Mouse (Mus musculus) midbrain, embryonic 14.5 days (tissue): ENCODE data around the gene Arhgap24. TPM values are rescaled to one million over a fixed set of nuclear protein-coding genes. Genes with fewer than 3 reads are reported as not detected.
A peak's percentile ranks its signal among the peaks of the same experiment; 100 is the strongest.

Experiments
- ATAC-seq: fragments of 200-750 bp; cut with Nextera tagmentation; 2 replicates; pipeline ENCODE4 v1.8.0; 2017; ENCODE audit warnings: moderate number of reproducible peaks, moderate library complexity; ENCODE audit not compliant: low FRiP score, low TSS enrichment
- DNase-seq: peaks from one replicate; pipeline ENCODE4 v3.0.0-alpha.2; 2015
- H3K27ac ChIP-seq: fragments of 300-500 bp; sonication (generic); replicated peaks from 2 replicates; pipeline ENCODE4 v1.5.1; 2014; ENCODE audit warnings: mild to moderate bottlenecking, low read depth, low read length, moderate library complexity
- H3K27me3 ChIP-seq: fragments of 300-500 bp; sonication (generic); 2 replicates; pipeline ENCODE4 v1.6.1; 2014; ENCODE audit warnings: low read length, control low read depth, mixed read lengths; ENCODE audit not compliant: control insufficient read depth, insufficient read depth
- H3K36me3 ChIP-seq: fragments of 300-500 bp; sonication (generic); 2 replicates; pipeline ENCODE4 v1.6.1; 2014; ENCODE audit warnings: low read length, control low read depth; ENCODE audit not compliant: control insufficient read depth, insufficient read depth
- H3K4me1 ChIP-seq: fragments of 300-500 bp; sonication (generic); 2 replicates; pipeline ENCODE4 v1.6.1; 2014; ENCODE audit warnings: mild to moderate bottlenecking, antibody characterized with exemption, low read length, control low read depth; ENCODE audit not compliant: control insufficient read depth, insufficient read depth
- H3K4me2 ChIP-seq: fragments of 300-500 bp; sonication (generic); 2 replicates; pipeline ENCODE4 v1.6.1; 2014; ENCODE audit warnings: mild to moderate bottlenecking, low read length, moderate library complexity
- H3K4me3 ChIP-seq: fragments of 300-500 bp; sonication (generic); replicated peaks from 2 replicates; pipeline ENCODE4 v1.5.1; 2014; ENCODE audit warnings: low read depth, low read length
- H3K9ac ChIP-seq: fragments of 300-500 bp; sonication (generic); replicated peaks from 2 replicates; pipeline ENCODE4 v1.6.1; 2014; ENCODE audit warnings: mild to moderate bottlenecking, low read length, moderate library complexity
- H3K9me3 ChIP-seq: fragments of 300-500 bp; sonication (generic); 2 replicates; pipeline ENCODE4 v1.6.1; 2016; ENCODE audit warnings: low read length, control low read depth, mixed read lengths; ENCODE audit not compliant: control insufficient read depth
- WGBS: fragments of 180-500 bp; shearing (Covaris S2); extraction: QIAGEN DNeasy Blood & Tissue Kit; methylation state at CpG from one replicate; pipeline ENCODE4 v1.1.7; 2014; 5-methylcytosine and 5-hydroxymethylcytosine counted together
- polyA plus RNA-seq: library from polyadenylated mRNA; unstranded; fragments of >200 nt; fragmentation: Nextera tagmentation; extraction: Ambion mirVana; gene quantifications from 2 replicates; pipeline ENCODE4 v1.2.1, GENCODE M21; 2014

The Arhgap24 gene
- polyA plus RNA-seq, result 6.2 and 7.3 TPM in 2 replicates

DNA sequence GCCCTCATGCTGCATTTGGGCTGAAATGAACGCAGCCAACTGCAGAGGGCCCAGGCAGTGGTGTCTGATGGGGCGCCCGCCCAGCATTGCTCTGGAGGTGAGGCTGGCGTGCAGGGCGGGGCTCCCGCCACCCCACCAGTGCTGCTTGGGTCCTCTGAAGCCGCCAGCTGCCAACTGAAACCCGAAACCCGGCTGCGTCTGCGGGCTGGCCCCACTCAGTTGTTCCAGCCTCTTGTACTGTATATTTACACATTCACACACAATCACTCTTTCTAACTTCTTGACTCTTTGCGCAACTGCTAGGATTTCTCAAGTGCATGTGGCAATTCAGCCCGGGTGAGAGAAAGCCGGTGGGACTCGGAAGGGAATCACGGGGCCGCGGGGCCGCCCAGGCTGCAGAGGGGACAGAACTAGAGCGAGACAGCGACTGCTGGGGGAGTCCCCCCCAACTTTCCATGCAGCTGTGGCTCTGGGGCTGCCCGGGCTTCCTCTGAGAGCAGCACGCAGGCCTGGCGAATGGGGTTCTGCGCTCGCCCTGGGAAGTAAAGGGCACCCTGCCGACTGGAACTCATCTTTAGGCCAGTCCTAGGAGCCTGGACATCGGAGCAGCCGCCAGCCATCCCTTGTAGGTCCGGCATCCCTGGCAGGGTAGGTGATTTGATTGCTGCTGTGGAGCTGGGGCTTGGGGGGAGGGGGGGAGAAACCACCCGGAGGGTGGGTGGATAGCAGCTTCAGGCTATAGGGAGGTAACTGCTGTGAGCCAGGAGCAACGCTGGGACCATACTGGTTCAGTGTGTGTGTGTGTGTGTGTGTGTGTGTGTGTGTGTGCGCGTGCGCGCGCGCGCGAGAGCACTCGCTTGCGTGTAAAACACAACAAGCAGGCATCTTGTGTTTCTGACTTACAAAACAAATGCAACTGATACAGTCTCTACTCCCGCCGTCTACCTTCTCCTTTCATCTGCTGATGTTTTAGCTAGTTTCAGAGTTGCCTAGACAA lies at the start of gene Arhgap24:
Gene Arhgap24 (plus strand): TSS at position 177 of the 997 bp plus-strand sequence.
- H3K9ac ChIP-seq, result peak within 1 kb of the TSS; percentile 59
- H3K4me2 ChIP-seq, result peak within 1 kb of the TSS; percentile 96
- peak; percentile 74 for DNase-seq
- no peaks in the 10 kb centered on the region for H3K36me3 ChIP-seq
- peak; percentile 79 for ATAC-seq
- peak within 1 kb of the TSS; percentile 51 for H3K4me3 ChIP-seq
- WGBS, result under 1% methylated on average over 44 of the region's 44 CpGs
- H3K27me3 ChIP-seq, result no peaks in the 10 kb centered on the region
- H3K27ac ChIP-seq, result peak within 1 kb of the TSS; percentile 55; the same call in 1 of the 2 replicates
- H3K9me3 ChIP-seq, result no peaks in the 10 kb centered on the region
- peaks cover 16% of the 10 kb centered on the region; the same call in 1 of the 2 replicates for H3K4me1 ChIP-seq

DNA sequence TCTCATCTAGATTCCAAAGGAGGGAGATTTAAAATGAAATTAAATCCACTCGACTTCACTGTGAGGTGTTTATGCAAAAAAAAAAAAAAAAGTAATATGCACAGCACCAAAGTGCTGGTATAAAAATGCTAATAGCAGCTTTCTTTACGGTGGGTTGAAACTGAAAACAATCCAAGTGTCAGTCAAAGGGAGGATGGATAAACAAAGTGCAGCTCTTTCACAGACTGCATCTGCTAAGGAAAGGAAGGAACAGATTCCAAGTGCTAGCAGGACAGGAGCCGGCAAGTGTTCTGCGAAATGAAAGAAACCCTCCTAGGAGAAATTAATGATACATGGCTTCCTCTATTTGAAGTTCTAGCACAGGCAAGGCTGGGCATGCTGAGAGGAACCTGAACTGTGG lies 47.0 kb upstream of the Arhgap24 start:
- Histone ChIP-seq H3K4me1 (no peaks in the 10 kb centered on the region), H3K9ac (no peak overlapping the region), H3K27ac (no peak overlapping the region), H3K9me3 (no peaks in the 10 kb centered on the region), H3K4me2 (no peak overlapping the region), H3K36me3 (no peaks in the 10 kb centered on the region), H3K4me3 (no peak overlapping the region), H3K27me3 (no peaks in the 10 kb centered on the region)
- ATAC-seq, result no peak
- no peak for DNase-seq
- 35% methylated on average over 4 of the region's 4 CpGs for WGBS

DNA sequence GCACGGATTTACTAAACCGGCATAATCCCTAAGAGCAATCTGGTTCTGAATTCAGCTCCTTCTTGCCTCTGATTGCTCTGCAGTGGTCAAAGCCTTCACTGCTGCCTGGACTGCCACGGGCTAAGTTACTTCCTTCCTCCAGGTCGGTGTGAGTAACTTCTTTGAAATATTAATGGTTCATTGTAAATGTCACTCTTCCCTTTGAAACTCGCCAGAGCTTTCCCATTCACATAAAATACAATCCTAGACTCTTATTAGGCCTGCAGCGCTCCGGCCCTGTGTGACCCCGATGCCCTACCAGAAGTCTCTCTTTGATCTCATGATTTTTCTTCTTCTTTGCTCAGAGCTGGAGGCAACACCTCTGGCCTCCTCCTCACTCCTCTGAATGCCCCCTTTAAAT lies 44.6 kb upstream of the Arhgap24 start:
- Histone ChIP-seq H3K9ac (no peak overlapping the region), H3K9me3 (no peaks in the 10 kb centered on the region), H3K4me1 (no peaks in the 10 kb centered on the region), H3K4me3 (no peak overlapping the region), H3K4me2 (no peak overlapping the region), H3K27me3 (no peaks in the 10 kb centered on the region), H3K27ac (no peak overlapping the region), H3K36me3 (no peaks in the 10 kb centered on the region)
- ATAC-seq (no peak), DNase-seq (no peak)
- 77% methylated on average over 8 of the region's 8 CpGs for WGBS

DNA sequence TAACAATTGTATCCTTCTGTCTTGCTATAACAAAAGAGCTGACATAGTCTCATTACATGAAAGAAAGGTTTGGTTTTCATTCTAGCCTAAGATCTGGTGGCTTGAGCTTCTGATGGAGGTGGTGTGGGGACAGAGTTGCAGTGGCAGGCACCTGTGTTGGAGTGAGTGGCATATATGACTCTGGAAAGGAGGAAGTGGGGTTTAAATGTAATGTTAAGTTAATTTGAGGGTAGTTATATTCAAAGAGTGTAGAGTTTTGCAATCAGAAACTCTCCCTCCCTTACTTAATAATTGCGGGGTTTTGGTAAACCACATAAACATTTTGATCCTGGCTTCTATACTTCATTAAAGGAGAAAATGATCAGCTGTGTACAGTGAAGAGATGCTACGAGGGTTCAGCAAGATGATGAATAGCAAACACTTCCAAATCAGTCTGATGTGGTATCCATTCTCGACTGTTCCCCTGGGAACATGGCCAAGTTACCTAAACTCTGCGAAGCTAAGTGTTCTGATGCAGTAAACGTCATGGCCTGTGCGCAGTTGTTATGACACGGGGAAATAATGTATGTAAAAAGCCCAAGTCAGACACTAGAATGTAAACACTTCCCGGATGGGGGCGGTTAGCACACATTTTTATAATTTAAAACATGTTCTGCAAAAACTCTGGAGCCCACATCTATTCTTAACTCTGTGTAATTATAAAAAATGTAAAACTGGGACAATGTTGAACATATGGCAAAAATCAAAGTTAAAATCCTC lies 41.9 kb upstream of the Arhgap24 start:
- Histone ChIP-seq H3K4me2 (no peak overlapping the region), H3K27ac (no peak overlapping the region), H3K9ac (no peak overlapping the region), H3K36me3 (no peaks in the 10 kb centered on the region), H3K4me1 (no peaks in the 10 kb centered on the region), H3K9me3 (no peaks in the 10 kb centered on the region), H3K4me3 (no peak overlapping the region), H3K27me3 (no peaks in the 10 kb centered on the region)
- DNase-seq (no peak), ATAC-seq (no peak)
- 91% methylated on average over 9 of the region's 9 CpGs for WGBS

DNA sequence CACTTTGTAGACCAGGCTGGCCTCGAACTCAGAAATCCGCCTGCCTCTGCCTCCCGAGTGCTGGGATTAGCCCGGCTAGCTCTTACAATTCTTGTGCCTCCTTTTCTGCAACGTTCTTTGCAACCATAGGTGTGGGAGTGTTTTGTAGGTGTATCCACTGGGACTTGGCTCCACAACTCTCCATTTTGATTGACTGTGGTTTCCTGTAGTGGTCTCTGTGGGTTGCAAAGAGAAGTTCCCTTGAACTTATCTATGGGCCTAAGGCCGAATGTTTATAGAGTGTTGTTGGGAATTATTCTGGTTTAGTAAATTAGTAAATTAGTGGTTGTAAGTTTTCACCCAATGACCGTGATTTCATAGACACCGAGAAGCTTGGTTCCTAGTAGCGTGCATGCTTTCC lies 33.8 kb upstream of the Arhgap24 start:
- Histone ChIP-seq H3K36me3 (no peaks in the 10 kb centered on the region), H3K4me2 (no peak overlapping the region), H3K4me3 (no peak overlapping the region), H3K9me3 (no peaks in the 10 kb centered on the region), H3K27me3 (no peaks in the 10 kb centered on the region), H3K27ac (no peak overlapping the region), H3K9ac (no peak overlapping the region), H3K4me1 (no peaks in the 10 kb centered on the region)
- ATAC-seq (no peak), DNase-seq (no peak)
- WGBS, result 94% methylated on average over 9 of the region's 9 CpGs

DNA sequence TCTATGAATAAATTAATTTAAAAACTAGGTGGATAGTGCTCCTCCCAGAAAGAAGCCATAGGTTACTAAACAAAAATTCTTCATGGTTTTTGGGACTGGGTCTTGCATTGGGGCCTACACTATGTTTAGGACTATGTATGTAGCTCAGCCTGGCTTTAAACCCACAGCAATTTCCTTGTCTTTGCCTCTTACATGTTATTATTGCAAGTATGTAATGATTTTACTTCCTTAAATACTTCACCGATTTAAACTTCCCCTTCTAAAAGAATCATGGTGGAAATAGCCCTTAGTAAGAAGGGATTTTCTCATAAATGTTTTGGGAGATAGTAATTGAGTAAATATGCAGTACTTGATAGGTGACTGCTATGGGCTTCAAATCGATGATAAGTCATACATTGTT lies 30.3 kb upstream of the Arhgap24 start:
- Histone ChIP-seq H3K27me3 (no peaks in the 10 kb centered on the region), H3K4me1 (no peaks in the 10 kb centered on the region), H3K36me3 (no peaks in the 10 kb centered on the region), H3K9ac (no peak overlapping the region), H3K4me2 (no peak overlapping the region), H3K27ac (no peak overlapping the region), H3K4me3 (no peak overlapping the region), H3K9me3 (no peaks in the 10 kb centered on the region)
- 90% methylated on average over 2 of the region's 2 CpGs for WGBS
- DNase-seq (no peak), ATAC-seq (no peak)

DNA sequence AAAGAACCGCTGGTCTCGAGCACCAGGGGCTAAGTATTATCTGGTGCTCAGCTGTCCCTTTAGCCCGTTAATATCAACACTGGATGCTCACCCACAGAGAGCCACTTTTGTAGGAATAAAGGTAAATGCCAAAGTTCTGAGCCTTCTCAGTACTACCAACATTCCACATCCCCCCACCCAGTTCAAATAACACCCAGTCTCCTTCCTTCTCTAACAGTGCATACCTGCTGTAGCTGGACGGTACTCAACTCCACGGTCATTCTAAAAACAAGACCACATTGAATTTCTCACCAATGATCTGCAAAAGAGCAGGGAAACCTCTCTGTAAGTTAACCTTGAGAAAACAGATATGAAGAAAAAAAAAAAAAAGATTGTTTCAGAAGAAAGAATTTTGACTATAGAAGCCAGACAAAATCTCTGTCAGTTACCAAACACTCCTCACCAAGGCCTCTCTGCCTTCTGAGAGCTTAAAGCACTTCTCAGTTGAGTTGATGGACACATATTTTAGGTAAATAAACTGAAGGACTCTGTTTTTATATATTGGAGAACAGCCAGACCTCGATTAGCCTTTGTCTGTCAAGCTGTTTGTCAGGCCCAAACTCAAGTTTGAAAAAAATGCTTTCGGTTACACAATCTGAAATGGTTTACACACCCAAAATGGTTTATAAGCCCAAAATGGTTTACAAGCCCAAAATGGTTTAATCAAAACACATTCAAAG lies 29.0 kb upstream of the Arhgap24 start:
- no peaks in the 10 kb centered on the region for H3K4me1 ChIP-seq
- no peaks in the 10 kb centered on the region for H3K36me3 ChIP-seq
- H3K27ac ChIP-seq, result no peak overlapping the region
- H3K4me3 ChIP-seq, result no peak overlapping the region
- whole genome bisulfite sequencing, result 88% methylated on average over 7 of the region's 7 CpGs
- H3K9ac ChIP-seq, result no peak overlapping the region
- ATAC-seq (no peak), DNase-seq (no peak)
- H3K27me3 ChIP-seq, result no peaks in the 10 kb centered on the region
- H3K4me2 ChIP-seq, result no peak overlapping the region
- H3K9me3 ChIP-seq, result no peaks in the 10 kb centered on the region

DNA sequence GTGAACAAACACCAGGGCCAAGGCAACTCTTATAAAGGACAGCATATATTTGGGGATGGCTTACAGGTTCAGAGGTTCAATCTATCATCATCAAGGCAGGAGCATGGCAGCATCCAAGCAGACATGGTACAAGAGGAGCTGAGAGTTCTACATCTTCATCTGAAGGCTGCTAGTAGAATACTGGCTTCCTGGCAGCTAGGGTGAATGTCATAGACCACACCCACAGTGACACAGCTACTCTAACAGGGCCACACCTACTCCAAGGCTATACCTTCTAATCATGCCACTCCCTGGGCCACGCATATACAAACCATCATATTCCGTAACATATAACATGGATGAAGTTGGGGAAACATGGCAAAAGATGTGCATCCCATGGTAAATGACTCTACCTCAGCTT lies 27.9 kb upstream of the Arhgap24 start:
- Histone ChIP-seq H3K27me3 (no peaks in the 10 kb centered on the region), H3K36me3 (no peaks in the 10 kb centered on the region), H3K9ac (no peak overlapping the region), H3K4me1 (no peaks in the 10 kb centered on the region), H3K4me3 (no peak overlapping the region), H3K4me2 (no peak overlapping the region), H3K9me3 (no peaks in the 10 kb centered on the region), H3K27ac (no peak overlapping the region)
- ATAC-seq (no peak), DNase-seq (no peak)
- WGBS, result 96% methylated on average over 2 of the region's 2 CpGs
